ENCODE assay signal across 16 mouse cellular contexts in genomic region chr6:84059771-84060414, GRCm38 (mm10). TPM values are rescaled to one million over a fixed set of nuclear protein-coding genes. Genes with fewer than 3 reads are reported as not detected.
DNase-seq lines count a peak whose midpoint lies in the region; TF ChIP-seq lines count a peak whose summit lies in the region.
"Had no signal": no experiment of that assay in that cellular context is flagged by ENCODE, and none has a peak within 500 bp of the region (broad histone marks: within the 10 kb centered on the region; RNA-seq: fewer than 3 reads in every experiment).

No protein-coding gene starts in this region.

- H3K4me1 ChIP-seq in heart, embryonic 10.5 days = peaks cover 33% of the 10 kb centered on the region
- H3K4me1 ChIP-seq in kidney, adult 2 months (ENCODE audit: control insufficient read depth, insufficient read depth, low read length) = no peaks in the 10 kb centered on the region
- H3K4me1 ChIP-seq in E14TG2a.4 (replicated peaks; ENCODE audit: low read depth, low read length) = peaks cover 83% of the 10 kb centered on the region
- peaks cover 3 to 33% of the 10 kb centered on the region in 2 experiments for H3K4me1 ChIP-seq in ES-E14 (ENCODE audit: control insufficient read depth in 2 of 2, insufficient read depth in 2 of 2, low read length in 2 of 2, poor library complexity in 1 of 2)
- H3K4me1 ChIP-seq: midbrain, embryonic 10.5 days had no signal

- peak; percentile 71 for DNase-seq in heart, embryonic 10.5 days (ENCODE audit: low spot score)
- DNase-seq in heart, adult 8-10 months (ENCODE audit: low spot score) = no peak
- DNase-seq in kidney, adult 2 months = no peak
- DNase-seq in kidney, adult 8-10 months = no peak
- DNase-seq in ES-E14 (ENCODE audit: low read depth, low spot score) = no peak
- DNase-seq in adrenal gland, postnatal 10 days = no peak
- DNase-seq: B cell, adult 2 months; cerebellum, adult 11-12 months; cerebellum, postnatal 10 days; kidney, postnatal 14 days; layer of hippocampus, postnatal 36 days; thymus, adult 18-20 months had no signal

- no peaks in the 10 kb centered on the region for H3K9me3 ChIP-seq in heart, embryonic 10.5 days
- H3K9me3 ChIP-seq in E14TG2a.4 (ENCODE audit: low read length) = no peaks in the 10 kb centered on the region
- no peaks in the 10 kb centered on the region for H3K9me3 ChIP-seq in ES-E14 (ENCODE audit: control insufficient read depth, insufficient read depth, low read depth, low read length)
- H3K9me3 ChIP-seq: midbrain, embryonic 10.5 days had no signal

- H3K9ac ChIP-seq in ES-E14 (ENCODE audit: insufficient read depth, low read depth, low read length, poor library complexity, severe bottlenecking) = no peak overlapping the region

- no peak for TF ChIP-seq CTCF in kidney, adult 2 months (conservative IDR thresholded peaks at IDR 0.05; ENCODE audit: insufficient read depth, insufficient read length, low read depth, low read length)
- no peak for TF ChIP-seq CTCF in E14TG2a.4 (conservative IDR thresholded peaks at IDR 0.05; ENCODE audit: low read length)

- no peak for TF ChIP-seq POLR2A in kidney, adult 2 months (IDR thresholded peaks at IDR 0.05; ENCODE audit: low read depth, low read length)

- in situ Hi-C loops in ES-E14 (cut with MboI; ENCODE audit: low sequenced_read_pairs in 2 of 2, unreplicated experiment in 2 of 2) = no loop called here

- peaks cover 15% of the 10 kb centered on the region; the same call in 1 of the 2 replicates for H3K36me3 ChIP-seq in heart, embryonic 10.5 days
- no peaks in the 10 kb centered on the region for H3K36me3 ChIP-seq in kidney, adult 2 months (ENCODE audit: control insufficient read depth, insufficient read depth, low read length)
- H3K36me3 ChIP-seq in E14TG2a.4 (ENCODE audit: insufficient read depth, low read length) (no peaks in the 10 kb centered on the region), ES-E14 (ENCODE audit: control insufficient read depth, insufficient read depth, low read length, poor library complexity, severe bottlenecking) (no peaks in the 10 kb centered on the region)
- H3K36me3 ChIP-seq: midbrain, embryonic 10.5 days had no signal

- H3K27me3 ChIP-seq in heart, embryonic 10.5 days (ENCODE audit: insufficient read depth, poor library complexity, severe bottlenecking) = no peaks in the 10 kb centered on the region
- H3K27me3 ChIP-seq in kidney, adult 2 months (replicated peaks; ENCODE audit: control insufficient read depth, insufficient read depth, low read length) = no peaks in the 10 kb centered on the region
- no peaks in the 10 kb centered on the region for H3K27me3 ChIP-seq in E14TG2a.4 (ENCODE audit: insufficient read depth, low read length)
- H3K27me3 ChIP-seq: CH12.LX had no signal

- 59% methylated on average over 4 of the region's 4 CpGs for WGBS in heart, embryonic 10.5 days
- WGBS in kidney, adult 2 months = 60% methylated on average over 4 of the region's 4 CpGs

- no peak overlapping the region for H3K4me3 ChIP-seq in heart, embryonic 10.5 days
- H3K4me3 ChIP-seq in kidney, adult 2 months (ENCODE audit: insufficient read depth, low read depth, low read length) = no peak overlapping the region
- H3K4me3 ChIP-seq in E14TG2a.4 (replicated peaks; ENCODE audit: low read length) = 0 out of 2 replicates have a peak overlapping the region, but pooled peaks have one; percentile 32
- H3K4me3 ChIP-seq in ES-E14 (ENCODE audit: insufficient read depth in 1 of 2, low read depth in 1 of 2, low read length in 2 of 2, poor library complexity in 1 of 2, severe bottlenecking in 1 of 2) = peak overlapping the region in 1 of 2 experiments; percentile 34; a peak in 1 of 4 replicates
- H3K4me3 ChIP-seq: midbrain, embryonic 10.5 days had no signal

- peak overlapping the region; percentile 52; the same call in 1 of the 2 replicates for H3K27ac ChIP-seq in heart, embryonic 10.5 days
- H3K27ac ChIP-seq in kidney, adult 2 months (ENCODE audit: insufficient read depth, low read depth, low read length) = peak overlapping the region; percentile 1; the same call in 1 of the 2 replicates
- no peak overlapping the region; the same call in 1 of the 2 replicates for H3K27ac ChIP-seq in ES-E14 (ENCODE audit: insufficient read depth, low read depth, low read length, poor library complexity, severe bottlenecking)
- H3K27ac ChIP-seq: hindbrain, postnatal 0 days; midbrain, embryonic 10.5 days had no signal

TF ChIP-seq in ES-E14, 5 proteins besides CTCF, POLR2A, EP300 and RAD21:
- TF ChIP-seq HCFC1 (IDR thresholded peaks at IDR 0.05; ENCODE audit: borderline replicate concordance, insufficient read depth, low read length) (no peak), MAFK (IDR thresholded peaks at IDR 0.05; ENCODE audit: insufficient read depth, low read depth, low read length) (no peak), ZC3H11A (IDR thresholded peaks at IDR 0.05; ENCODE audit: borderline replicate concordance, low read depth, low read length) (0 out of 2 replicates have a peak, but pooled peaks have one; percentile 39), ZNF384 (IDR thresholded peaks at IDR 0.05; ENCODE audit: low read depth, low read length) (no peak), CHD2 (IDR thresholded peaks at IDR 0.05; ENCODE audit: low read depth, low read length) (no peak)
TF ChIP-seq in ES-E14: peak in this region for 1.

RNA-seq across cellular contexts. Expression of gene Dysf, which starts 51.5 kb away (rescaled TPM):
- 13.7 and 18.0 TPM in 2 replicates for polyA plus RNA-seq in heart, embryonic 10.5 days (2016; fragmentation: Nextera tagmentation; extraction: Ambion mirVana)
- total RNA-seq in heart, adult 8-10 months (2022) = 100 to 1,000 TPM in 3 of 4 experiments, 10 to 100 TPM in 1; 94.9 to 111 (median 106) TPM
- polyA plus RNA-seq in kidney, adult 2 months (2012; rRNA removed) = 20.7 and 20.8 TPM in 2 replicates
- total RNA-seq in ES-E14 (2012; rRNA removed) = 10.0 and 12.8 TPM in 2 replicates
- total RNA-seq in adrenal gland, postnatal 10 days (2021) = 10 to 100 TPM; 35.0 to 51.6 TPM
